Mouse (Mus musculus): ENCODE results near the gene Epha2. TPM values are rescaled to one million over a fixed set of nuclear protein-coding genes. Genes with fewer than 3 reads are reported as not detected.

The Epha2 gene
- polyA plus RNA-seq, 2 experiments from 2014 or later: 0.34 TPM; not detected in 1

DNA sequence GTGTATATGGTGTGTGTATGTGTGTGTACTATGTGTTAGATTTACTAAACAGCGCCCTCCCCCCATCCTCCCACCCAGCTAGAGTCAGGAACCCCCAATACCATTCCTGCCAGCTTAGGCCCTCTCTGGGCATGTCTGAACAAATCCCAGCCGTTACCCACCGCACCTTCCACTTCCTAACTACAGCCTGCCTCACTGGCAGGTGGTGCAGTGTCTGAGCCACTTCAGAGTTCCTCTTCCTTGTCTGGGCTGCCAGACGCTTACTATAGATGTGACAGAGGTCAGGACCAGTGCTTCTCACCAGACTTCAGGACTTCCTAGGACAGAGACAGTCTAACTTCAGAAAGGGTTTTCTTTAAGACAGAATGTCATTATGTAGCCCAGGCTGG lies 3.2 kb downstream of the Epha2 start:
- no peak for ATAC-seq

DNA sequence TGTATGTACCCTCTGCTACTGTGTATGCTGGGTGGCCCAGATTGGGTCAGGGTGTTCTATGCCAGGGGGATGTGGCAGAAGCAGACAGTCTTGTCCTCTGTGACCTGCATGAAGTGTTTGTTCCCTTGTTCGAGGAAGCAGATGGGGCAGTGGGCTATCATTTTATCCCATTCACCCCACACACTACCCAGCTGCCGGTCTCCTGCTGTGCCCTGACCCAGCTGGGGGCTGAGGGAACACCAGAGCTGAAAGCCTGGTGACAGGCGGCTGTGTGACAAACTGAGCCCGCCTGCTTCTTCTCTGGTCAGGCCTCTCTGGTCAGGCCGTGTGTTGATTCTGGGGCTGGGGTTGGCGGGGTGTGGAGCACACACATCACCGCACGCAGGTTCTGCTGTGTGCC lies 5.0 kb downstream of the Epha2 start:
- no peak for ATAC-seq

DNA sequence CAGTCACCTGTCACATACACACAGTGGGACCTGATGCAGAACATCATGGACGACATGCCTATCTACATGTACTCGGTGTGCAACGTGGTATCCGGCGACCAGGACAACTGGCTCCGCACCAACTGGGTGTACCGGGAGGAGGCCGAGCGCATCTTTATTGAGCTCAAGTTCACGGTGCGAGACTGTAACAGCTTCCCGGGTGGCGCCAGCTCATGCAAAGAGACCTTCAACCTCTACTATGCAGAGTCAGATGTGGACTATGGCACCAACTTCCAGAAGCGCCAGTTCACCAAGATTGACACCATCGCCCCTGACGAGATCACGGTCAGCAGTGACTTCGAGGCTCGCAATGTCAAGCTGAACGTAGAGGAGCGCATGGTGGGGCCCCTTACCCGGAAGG lies 7.3 kb downstream of the Epha2 start:
- ATAC-seq: no peak

DNA sequence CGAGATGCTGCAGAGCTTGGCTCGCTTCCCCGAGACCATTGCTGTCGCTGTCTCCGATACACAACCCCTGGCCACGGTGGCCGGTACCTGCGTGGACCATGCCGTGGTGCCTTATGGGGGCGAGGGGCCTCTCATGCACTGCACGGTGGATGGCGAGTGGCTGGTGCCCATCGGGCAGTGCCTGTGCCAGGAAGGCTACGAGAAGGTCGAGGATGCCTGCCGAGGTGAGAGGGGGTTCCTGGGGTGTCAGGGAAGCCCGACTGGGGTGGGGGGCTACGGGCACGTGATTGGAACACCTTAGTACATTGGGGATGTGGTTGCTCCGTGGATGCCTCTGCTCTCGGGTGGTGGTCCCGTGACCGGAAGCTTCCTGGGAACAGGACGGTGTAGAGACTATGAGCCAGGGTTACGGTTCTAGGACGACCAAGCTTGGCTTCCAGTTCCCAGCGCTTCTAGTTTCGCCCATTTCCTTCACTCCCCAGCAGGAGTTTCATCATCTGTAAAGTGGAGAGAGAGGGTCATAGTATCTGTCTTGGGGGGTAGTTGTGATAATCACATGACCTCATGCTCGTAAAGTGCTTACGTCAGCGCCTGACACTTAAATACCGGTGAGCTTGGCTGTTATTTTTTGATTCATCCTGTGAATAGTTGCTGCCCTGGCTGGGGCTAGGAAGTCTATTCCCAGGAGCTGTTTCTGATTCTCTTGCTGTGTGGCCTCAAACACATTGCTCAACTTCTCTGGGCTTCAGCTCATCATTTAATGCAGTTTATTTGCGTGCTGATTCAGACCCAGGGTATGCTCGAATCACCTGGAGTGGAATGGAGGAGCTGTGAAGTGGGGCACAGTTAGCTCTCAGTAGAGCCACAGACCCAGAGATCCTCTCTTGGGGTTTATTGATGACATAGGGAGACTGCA lies 8.1 kb downstream of the Epha2 start:
- no peak for ATAC-seq

DNA sequence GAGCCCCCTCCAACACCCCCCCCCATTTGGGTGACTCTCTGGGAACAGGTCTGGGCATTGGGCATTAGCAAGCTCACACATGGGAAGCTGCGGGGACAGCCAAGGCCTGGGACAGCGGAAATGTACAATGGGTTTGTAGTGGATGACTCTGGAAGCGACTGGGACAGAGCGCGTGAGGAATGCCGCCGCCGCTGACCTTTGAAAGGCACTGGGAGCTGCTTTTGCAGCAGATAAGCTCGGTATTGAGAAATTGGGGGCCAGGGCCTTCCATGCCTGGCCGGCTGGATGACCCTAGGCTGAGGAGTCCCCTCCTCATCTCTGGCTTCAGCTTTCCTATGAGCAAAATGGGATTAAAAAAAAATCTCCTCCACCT lies 8.7 kb downstream of the Epha2 start:
- no peak for ATAC-seq

DNA sequence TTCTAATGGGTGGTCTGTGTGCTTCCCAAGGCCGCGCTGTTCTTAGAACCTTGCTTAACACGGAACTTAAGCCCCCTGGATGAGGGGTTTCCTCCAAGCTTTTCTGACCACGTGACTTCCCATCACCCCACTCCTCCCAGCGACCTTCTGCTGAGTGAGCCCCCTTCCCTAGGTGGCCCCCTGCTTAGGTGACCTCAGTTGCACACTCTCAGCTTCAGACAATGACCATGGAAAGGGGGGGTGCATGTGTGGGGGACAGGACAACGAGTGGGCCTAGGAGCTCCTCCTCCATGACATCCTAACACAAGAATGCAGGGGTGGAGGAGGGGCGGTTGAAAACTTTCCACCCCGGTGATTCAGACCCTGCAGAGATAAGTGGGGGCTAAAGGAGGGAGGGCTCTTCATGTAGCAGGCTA lies 9.2 kb downstream of the Epha2 start:
- ATAC-seq: no peak

DNA sequence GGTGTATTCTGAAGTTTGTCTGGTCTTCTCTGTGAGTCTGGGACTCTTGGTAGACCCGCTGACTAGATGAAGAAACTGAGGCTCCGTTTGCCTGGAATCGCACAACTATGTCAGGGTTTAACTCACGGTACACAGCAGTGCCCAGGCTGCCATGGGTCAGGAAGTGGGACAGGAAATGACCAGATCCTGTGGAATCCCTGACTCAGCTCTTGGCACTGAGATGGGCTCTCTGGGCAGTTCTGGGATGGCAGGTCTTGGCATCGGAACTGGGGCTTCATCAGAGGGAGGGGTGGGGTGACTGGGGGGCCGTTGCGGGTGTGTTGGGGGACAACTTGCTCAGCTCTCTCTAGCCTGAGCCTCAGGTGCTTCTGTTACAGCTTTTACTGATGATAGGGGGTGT lies 10.0 kb downstream of the Epha2 start:
- no peak for ATAC-seq

DNA sequence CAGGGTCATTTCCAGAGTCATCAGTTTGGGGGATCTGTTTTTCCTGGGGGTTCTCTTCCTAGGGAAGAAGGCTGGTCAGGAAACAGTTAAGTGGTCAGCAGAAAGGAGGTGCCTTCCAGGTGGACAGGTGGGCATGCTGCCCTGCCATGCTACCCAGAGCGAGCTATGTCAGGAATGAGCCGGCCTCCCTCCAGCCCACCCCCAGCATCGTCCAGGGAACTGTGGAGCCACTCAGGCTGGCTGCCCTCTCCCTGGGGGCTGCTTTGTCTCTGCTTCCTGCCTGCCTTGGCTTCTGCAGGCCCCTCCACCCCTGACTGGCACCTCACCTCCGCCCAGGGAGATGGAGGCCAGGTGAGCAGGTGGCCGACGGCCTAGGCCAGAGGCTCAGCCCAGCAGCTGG lies 10.5 kb downstream of the Epha2 start:
- ATAC-seq: no peak

DNA sequence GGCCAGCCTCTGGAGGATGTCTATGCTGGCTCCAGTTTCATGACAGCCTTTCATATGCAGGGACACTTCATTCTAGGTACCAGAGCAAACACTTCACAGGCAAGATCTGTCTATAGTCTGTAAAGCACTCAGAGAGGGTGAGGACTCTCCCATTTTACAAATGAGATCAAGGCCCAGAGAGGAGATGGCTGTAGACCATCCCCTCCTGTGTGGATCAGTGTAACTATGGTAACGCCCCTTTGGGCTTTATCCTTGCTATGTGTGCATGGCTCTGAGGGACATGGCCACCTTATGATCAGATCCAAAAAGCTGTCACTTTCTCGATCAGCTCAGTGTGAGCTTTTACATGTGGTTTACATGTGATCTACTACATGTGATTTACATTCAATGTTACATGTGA lies 10.9 kb downstream of the Epha2 start:
- ATAC-seq: no peak

DNA sequence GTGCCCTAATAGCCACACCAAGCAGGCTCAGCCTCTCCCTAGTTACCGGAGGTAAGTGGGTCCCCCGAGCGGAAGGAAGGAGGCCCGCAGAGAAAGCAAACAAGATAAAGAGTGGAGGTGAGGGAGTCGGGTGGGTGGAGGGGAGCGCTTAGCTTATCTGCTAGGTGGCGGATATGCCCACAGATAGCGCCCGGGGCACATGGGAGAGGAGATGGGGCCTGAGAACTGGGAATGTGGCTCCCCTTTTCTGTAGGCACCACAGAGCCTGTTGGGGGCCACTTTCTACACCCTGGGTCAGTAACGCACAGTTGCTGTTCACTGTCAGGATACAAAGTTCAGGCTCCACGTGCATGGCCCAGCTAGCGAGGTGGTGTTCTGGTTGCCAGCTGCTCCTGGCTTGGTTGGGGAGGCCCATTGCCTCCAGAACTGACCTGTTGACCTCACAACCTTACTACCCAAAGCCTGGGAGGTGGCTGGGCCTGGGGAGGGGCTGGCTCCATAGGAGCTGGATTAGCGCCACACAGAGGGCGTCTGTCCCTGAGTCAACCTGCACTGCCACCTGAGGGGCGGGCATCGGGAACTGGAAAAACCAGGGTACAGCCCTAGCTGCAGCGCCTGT lies 11.6 kb downstream of the Epha2 start:
- no peak for ATAC-seq

DNA sequence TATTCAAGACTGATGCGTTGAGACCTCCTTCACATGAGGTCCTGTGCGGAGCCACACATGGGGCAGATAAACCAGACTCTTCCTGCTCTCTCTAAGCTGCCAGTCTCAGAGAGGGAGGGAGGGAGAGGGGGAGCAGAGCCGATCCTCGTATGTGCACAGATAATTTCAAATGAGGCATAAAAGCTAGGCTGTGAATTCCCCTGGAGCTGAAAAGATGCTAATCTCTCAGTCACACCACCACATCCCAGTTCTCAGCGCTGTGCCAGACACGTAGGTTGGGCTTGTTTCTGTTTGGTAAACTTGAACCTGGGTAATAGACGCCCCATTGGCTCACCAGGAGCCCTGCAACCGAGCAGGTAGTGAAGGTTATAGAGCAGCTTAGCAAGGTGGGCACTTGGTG lies 12.4 kb downstream of the Epha2 start:
- ATAC-seq: no peak

DNA sequence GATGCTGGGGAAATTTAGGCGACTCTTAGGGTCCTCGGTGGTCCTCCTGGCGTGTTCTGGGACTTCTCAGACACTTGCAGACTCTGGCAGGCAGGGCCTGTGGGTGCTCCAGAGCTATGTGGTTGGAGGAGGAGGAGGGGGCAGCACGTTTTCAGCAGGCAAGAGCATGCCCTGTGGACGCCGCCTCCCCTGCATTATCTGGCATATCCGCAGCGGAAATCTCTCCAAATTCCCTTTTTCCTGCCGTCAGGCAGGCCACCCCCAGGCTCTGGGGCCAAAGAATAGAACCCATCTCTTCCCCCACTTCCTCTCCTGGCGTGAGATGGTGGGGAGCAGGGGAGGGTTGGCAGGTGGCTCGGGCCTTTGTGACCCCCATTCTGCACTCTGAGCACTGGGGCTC lies 12.9 kb downstream of the Epha2 start:
- ATAC-seq: no peak

DNA sequence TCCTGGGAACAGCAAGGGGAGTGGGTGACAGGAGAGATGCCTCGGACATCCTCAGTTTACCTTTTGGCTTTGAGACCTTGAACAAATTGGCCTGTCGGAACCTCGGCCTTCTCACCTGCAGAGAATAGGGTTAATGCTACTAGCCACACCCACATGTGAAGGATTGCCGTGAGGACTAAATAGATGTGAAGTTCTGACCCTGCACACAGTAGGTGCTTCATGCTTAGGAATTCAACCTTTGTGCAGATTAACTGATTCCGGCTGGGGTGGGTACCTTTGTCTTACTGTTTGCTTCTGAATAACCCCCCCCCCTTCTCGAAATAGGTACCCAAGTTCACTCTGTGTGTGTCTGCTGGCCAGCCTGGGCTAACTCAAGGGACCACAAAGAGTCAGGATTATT lies 13.7 kb downstream of the Epha2 start:
- no peak for ATAC-seq

DNA sequence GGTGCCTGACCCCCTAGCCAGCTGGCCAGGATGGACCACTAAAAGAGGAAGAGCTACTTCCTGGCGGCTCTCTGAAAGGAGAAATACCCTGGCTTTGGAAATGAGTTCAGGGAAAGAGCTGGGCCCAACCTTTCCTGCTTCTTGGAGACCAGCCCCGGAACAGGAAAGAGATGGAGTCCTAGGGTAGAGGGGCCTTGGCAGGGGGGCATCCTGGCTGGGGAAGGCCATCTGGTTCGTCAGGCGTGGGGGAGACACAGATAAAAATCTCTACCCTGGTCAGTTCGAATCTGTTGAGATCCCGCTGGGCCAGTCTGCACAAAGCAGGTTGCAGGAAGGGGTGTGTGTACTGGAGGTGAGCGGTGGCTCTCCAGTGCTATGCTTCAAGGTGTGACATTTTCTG lies 15.0 kb downstream of the Epha2 start:
- ATAC-seq: no peak

DNA sequence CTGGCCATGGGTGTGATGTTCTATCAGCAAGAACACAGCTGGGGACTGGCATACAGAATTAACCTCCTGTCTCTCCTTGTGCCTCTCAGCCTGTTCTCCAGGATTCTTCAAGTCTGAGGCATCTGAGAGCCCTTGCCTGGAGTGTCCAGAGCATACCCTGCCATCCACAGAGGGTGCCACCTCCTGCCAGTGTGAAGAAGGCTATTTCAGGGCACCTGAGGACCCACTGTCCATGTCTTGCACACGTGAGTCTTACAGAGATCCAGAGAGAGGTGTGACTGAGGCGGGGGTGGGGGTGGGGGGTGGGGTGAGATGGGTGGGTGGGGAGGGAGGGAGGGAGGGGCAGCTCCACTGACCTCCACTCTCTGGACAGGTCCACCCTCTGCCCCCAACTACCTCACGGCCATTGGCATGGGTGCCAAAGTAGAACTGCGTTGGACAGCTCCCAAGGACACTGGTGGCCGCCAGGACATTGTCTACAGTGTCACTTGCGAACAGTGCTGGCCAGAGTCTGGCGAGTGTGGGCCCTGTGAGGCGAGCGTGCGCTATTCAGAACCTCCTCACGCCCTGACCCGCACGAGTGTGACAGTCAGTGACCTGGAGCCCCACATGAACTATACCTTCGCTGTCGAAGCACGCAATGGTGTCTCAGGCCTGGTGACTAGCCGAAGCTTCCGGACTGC lies 15.6 kb downstream of the Epha2 start:
- ATAC-seq: no peak

DNA sequence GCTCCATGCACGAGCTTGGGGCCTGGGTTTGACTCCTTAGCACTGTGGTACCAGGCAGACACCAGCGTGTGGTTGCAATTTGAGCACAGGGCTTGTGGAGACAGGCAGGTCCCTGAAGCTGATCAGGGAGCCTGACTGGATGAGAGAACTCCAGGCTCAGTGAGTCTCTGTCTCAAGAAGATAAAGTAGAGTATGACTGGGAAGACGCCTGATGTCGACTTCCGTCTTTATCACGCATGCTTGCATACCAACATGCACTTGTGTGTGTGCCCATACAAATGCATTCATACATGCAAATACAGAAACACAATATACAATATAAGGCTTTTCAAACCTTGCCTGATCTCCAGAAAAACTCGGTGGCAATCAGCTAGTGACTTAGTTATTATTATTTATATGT lies 16.9 kb downstream of the Epha2 start:
- ATAC-seq: no peak

DNA sequence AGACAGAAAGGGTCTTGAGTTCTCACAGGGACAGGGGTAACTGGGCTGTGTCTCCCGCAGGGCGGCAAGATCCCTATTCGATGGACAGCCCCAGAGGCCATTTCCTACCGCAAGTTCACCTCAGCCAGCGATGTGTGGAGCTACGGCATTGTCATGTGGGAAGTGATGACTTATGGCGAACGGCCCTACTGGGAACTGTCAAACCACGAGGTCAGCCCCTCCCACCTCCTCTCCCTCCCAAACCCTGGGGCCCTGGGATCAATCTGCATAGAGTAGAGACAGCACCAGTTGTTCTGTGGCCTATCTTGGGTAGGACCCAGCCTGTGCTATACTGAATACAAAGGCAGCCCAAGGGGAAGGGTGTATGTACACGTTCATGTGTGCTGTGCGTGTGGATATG lies 21.5 kb downstream of the Epha2 start:
- no peak for ATAC-seq

DNA sequence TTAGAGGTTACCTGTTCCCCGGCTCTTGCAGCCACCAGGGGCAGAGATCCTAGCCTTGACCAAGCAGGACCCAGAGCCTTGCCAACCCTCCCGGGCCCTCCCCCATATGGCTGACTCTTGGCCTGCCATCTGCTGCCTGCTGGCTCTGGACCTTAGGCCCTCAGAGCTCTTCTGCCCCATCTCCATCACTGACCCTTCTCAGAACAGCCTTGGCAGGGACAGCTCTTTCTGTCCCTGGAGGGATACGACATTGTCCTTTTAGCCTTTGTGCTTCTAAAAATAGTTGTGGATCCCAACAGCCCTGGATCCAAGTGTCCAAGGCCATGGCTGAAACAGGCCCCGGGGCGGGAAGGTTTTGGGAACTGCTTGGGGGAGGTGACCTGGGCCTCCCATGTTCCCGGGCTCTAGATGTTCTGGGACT lies 23.7 kb downstream of the Epha2 start:
- ATAC-seq: no peak

DNA sequence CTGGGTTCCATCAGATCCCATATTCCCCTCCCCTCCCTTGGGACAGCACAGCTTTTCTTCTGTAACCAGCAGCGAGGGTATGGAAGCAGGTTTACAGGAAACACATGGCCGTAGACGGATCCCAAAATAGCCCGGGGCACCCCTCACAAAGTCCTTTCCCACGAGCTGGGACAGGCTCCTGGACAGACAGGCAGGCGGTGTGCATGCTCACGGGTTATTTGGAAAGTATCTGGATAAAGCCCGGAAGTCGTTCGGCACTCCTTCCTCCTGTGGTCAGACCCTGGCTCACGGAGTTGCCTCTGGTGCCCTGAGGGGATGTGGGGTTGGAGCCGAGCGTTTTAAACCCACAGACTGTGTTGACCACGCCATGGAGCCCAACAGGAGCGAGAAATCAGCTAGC lies 24.6 kb downstream of the Epha2 start:
- no peak for ATAC-seq

DNA sequence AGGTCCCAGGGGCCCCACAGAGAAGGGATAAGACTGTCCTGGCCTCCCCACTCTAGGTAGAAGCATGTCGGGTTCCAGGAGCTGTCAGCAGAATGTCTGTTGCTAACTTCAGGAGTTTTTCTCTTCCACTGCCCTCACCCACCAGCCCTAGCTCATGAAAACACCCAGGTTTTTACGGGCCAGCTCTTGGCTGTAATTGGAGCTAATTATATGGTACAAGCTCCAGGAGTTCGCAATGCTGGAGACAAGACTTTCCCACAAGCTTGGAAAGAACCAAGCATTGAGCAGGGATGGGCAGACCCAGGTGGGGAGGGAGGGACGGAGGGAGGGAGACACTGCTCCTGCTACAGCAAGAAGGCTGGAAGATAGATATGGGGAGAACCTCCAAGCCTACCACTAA lies 26.0 kb downstream of the Epha2 start:
- ATAC-seq: no peak

DNA sequence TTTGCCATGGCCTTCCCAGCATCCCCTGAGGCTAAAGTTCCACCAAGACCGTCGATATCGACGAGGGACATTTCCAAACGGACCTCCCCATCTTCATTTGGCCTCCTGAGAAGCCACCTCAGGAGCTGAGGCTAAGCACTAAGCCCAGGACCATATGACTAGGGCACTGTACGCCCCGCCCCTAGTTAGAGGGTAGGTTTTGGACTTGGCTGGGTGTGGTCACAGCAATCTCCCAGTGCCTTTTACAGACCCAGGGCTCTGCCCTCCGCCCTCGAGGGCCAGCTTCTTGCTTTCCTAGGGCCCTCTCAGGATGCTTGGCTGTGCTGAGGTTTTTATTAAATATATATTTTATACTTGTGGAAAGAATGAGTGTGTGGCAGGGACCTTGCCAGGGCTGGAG lies 27.7 kb downstream of the Epha2 start:
- no peak for ATAC-seq

DNA sequence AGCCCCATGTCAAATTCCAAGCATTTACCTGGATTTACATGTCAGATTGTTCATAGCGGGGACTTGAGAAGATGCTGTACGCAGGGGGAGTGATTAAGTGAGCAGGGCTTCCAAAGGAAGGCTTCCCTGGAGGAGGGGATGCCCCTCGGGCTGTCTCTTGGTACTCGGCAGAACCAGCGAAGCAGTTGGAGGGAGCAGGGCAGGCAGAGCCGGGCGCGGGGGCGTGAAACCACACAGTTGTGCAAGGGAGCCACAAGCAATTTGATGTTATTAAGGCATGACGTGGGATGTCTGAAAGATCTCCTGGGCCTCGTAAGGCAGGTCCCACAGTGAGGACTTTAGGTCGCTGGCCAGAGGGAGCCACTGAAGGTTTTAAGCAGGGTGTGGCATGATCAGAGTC lies 28.9 kb downstream of the Epha2 start:
- ATAC-seq: no peak

DNA sequence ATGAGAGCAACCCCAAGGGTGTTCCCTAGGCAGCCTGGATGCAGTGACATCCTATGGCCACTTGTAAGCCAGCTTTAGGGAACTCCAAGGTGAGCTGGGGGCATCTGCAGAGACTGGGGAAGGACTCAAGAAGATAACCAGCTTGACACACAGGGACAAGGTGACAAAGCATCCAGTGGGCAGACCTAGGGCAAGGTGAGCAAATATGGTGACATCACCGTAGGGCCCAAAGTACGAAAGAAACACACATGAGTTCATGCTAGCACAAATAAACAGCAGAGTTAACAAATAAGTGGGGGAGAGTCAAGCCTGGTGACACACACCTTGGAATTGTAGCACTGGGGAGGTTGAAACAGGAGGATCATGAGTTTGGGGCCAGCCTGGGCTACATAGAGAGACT lies 30.4 kb downstream of the Epha2 start:
- no peak for ATAC-seq

DNA sequence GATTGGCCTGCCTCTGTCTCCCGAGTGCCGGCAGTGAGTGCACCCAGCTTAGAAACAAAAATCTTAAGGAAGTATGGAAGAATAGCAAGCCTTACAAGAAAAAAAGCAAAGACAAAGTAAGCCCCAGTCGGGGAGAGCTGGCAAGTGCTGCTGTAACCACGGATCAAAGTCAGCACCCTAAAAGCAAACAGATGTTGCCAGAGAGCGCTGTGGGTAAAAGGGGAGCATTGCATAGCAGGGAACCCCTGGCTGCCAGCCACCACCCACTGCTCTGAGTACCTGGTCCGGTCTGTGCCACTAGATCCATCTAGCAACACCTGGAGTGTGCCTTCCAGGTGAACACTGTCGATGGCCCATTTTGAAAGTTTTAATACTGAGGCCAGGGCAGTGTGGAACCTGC lies 31.2 kb downstream of the Epha2 start:
- no peak for ATAC-seq

Data from CD4-positive, CD25-positive, alpha-beta regulatory T cell, adult 4 months (primary cell).